Mouse (Mus musculus): ENCODE measurements around the gene Pbx3.

Pbx3 gene

GRCm38 (mm10) chr2:34227688-34228087, 145.3 kb downstream of the Pbx3 start:
- in situ Hi-C loops (cut with MboI; ENCODE audit: low sequenced_read_pairs): no loop called here

GRCm38 (mm10) chr2:34225470-34225869, 147.5 kb downstream of the Pbx3 start:
- in situ Hi-C loops (cut with MboI; ENCODE audit: low sequenced_read_pairs): no loop called here

- in situ Hi-C loops (cut with MboI; ENCODE audit: low sequenced_read_pairs): no loop called here
These were observed 151.5 kb downstream of the Pbx3 start for GRCm38 (mm10) chr2:34221477-34221876.

GRCm38 (mm10) chr2:34219150-34219549, 153.8 kb downstream of the Pbx3 start:
- in situ Hi-C loops (cut with MboI; ENCODE audit: low sequenced_read_pairs): no loop called here

GRCm38 (mm10) chr2:34217596-34217995, 155.3 kb downstream of the Pbx3 start:
- in situ Hi-C loops (cut with MboI; ENCODE audit: low sequenced_read_pairs): no loop called here

- in situ Hi-C loops (cut with MboI; ENCODE audit: low sequenced_read_pairs): no loop called here
These were observed 157.4 kb downstream of the Pbx3 start for GRCm38 (mm10) chr2:34215496-34215895.

- in situ Hi-C loops (cut with MboI; ENCODE audit: low sequenced_read_pairs): no loop called here
These were observed 160.5 kb downstream of the Pbx3 start for GRCm38 (mm10) chr2:34212418-34212817.

GRCm38 (mm10) chr2:34204797-34205196, 168.1 kb downstream of the Pbx3 start:
- in situ Hi-C loops (cut with MboI; ENCODE audit: low sequenced_read_pairs): no loop called here

GRCm38 (mm10) chr2:34204325-34204724, 168.6 kb downstream of the Pbx3 start:
- in situ Hi-C loops (cut with MboI; ENCODE audit: low sequenced_read_pairs): no loop called here

- in situ Hi-C loops (cut with MboI; ENCODE audit: low sequenced_read_pairs): no loop called here
These were observed 178.8 kb downstream of the Pbx3 start for GRCm38 (mm10) chr2:34193870-34194820.

- in situ Hi-C loops (cut with MboI; ENCODE audit: low sequenced_read_pairs): no loop called here
These were observed 179.7 kb downstream of the Pbx3 start for GRCm38 (mm10) chr2:34193276-34193675.

- in situ Hi-C loops (cut with MboI; ENCODE audit: low sequenced_read_pairs): no loop called here
These were observed 185.6 kb downstream of the Pbx3 start for GRCm38 (mm10) chr2:34187366-34187765.

GRCm38 (mm10) chr2:34181600-34181999, 191.3 kb downstream of the Pbx3 start:
- in situ Hi-C loops (cut with MboI; ENCODE audit: low sequenced_read_pairs): no loop called here

GRCm38 (mm10) chr2:34179299-34179698, 193.6 kb downstream of the Pbx3 start:
- in situ Hi-C loops (cut with MboI; ENCODE audit: low sequenced_read_pairs): no loop called here

GRCm38 (mm10) chr2:34178653-34179052, 194.3 kb downstream of the Pbx3 start:
- in situ Hi-C loops (cut with MboI; ENCODE audit: low sequenced_read_pairs): no loop called here

- in situ Hi-C loops (cut with MboI; ENCODE audit: low sequenced_read_pairs): no loop called here
These were observed 202.5 kb downstream of the Pbx3 start for GRCm38 (mm10) chr2:34170424-34170823.

- in situ Hi-C loops (cut with MboI; ENCODE audit: low sequenced_read_pairs): no loop called here
These were observed 203.3 kb downstream of the Pbx3 start for GRCm38 (mm10) chr2:34169626-34170025.

GRCm38 (mm10) chr2:34168191-34168590, 204.8 kb downstream of the Pbx3 start:
- in situ Hi-C loops (cut with MboI; ENCODE audit: low sequenced_read_pairs): no loop called here

GRCm38 (mm10) chr2:34162484-34162883, 210.5 kb downstream of the Pbx3 start:
- in situ Hi-C loops (cut with MboI; ENCODE audit: low sequenced_read_pairs): no loop called here

- in situ Hi-C loops (cut with MboI; ENCODE audit: low sequenced_read_pairs): no loop called here
These were observed 215.2 kb downstream of the Pbx3 start for GRCm38 (mm10) chr2:34157746-34158145.

- in situ Hi-C loops (cut with MboI; ENCODE audit: low sequenced_read_pairs): no loop called here
These were observed 218.1 kb downstream of the Pbx3 start for GRCm38 (mm10) chr2:34154833-34155232.

- in situ Hi-C loops (cut with MboI; ENCODE audit: low sequenced_read_pairs): no loop called here
These were observed 219.6 kb downstream of the Pbx3 start for GRCm38 (mm10) chr2:34153336-34153735.

- in situ Hi-C loops (cut with MboI; ENCODE audit: low sequenced_read_pairs): no loop called here
These were observed 222.4 kb downstream of the Pbx3 start for GRCm38 (mm10) chr2:34150560-34150959.

All from CH12F3 (cell line).